8 mouse cellular contexts compared by ENCODE assay signal in the genomic region with DNA sequence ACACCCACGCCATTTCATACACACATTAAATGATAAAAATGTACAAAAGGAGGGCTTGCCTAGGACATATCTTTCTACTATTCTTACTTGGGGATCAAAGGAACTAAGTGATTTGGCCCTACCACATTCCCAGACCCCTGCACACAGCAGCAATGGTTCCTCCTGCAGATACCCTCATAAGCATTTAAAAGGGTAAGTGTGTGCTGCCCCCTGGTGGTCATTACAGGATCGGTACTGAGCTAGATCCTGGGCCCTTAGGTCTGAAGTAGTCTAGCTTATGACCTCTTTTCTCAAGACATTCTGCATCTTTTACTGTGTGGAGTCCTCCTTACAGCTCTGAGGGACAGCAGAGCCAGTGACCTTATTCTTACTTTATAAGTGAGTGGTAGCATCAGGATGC. TPM values are rescaled to one million over a fixed set of nuclear protein-coding genes. Genes with fewer than 3 reads are reported as not detected.
DNase-seq lines count a peak whose midpoint lies in the region; ATAC-seq and TF ChIP-seq lines count a peak whose summit lies in the region.

No protein-coding gene starts in this region.

- no peak for TF ChIP-seq POLR2A in brain, embryonic 14.5 days (IDR thresholded peaks at IDR 0.05; ENCODE audit: borderline replicate concordance, extremely low read depth, insufficient read depth, insufficient read length, poor library complexity, severe bottlenecking)

- no peak overlapping the region for H3K27ac ChIP-seq in hindbrain, embryonic 11.5 days (ENCODE audit: low read depth, low read length)
- H3K27ac ChIP-seq in hindbrain, embryonic 12.5 days = no peak overlapping the region
- H3K27ac ChIP-seq in forebrain, embryonic 11.5 days (ENCODE audit: low read depth, low read length) = no peak overlapping the region
- no peak overlapping the region for H3K27ac ChIP-seq in hindbrain, postnatal 0 days
- no peak overlapping the region for H3K27ac ChIP-seq in left cerebral cortex, adult 2 months

- H3K4me2 ChIP-seq in hindbrain, embryonic 11.5 days (replicated peaks; ENCODE audit: low read depth, low read length) = no peak overlapping the region
- no peak overlapping the region for H3K4me2 ChIP-seq in hindbrain, embryonic 12.5 days (replicated peaks)
- H3K4me2 ChIP-seq in forebrain, embryonic 11.5 days (ENCODE audit: low read depth, low read length, severe bottlenecking) = no peak overlapping the region
- no peak overlapping the region for H3K4me2 ChIP-seq in hindbrain, postnatal 0 days (ENCODE audit: low read depth, low read length)

- WGBS in hindbrain, embryonic 11.5 days = 43% methylated on average over 2 of the region's 2 CpGs
- 42% methylated on average over 2 of the region's 2 CpGs for WGBS in hindbrain, embryonic 12.5 days
- 34% methylated on average over 2 of the region's 2 CpGs for WGBS in forebrain, embryonic 11.5 days
- WGBS in hindbrain, postnatal 0 days = 42% methylated on average over 2 of the region's 2 CpGs

- intact Hi-C loops in left cerebral cortex, adult 2 months (cut with DNase I) = loop anchor here (1.0 to 5.0 kb wide), 2 partner anchors 72 to 168 kb away; no protein-coding TSS in a partner anchor

- H3K27me3 ChIP-seq in hindbrain, embryonic 11.5 days (ENCODE audit: control insufficient read depth, insufficient read depth, low read length) = no peaks in the 10 kb centered on the region
- 0 out of 2 replicates have a peak, but pooled peaks cover 6% of the 10 kb centered on the region for H3K27me3 ChIP-seq in hindbrain, embryonic 12.5 days
- no peaks in the 10 kb centered on the region for H3K27me3 ChIP-seq in forebrain, embryonic 11.5 days (ENCODE audit: control insufficient read depth, insufficient read depth, low read length)
- no peaks in the 10 kb centered on the region for H3K27me3 ChIP-seq in hindbrain, postnatal 0 days (ENCODE audit: insufficient read depth, low read length)

- H3K9me3 ChIP-seq in hindbrain, embryonic 11.5 days (ENCODE audit: control insufficient read depth, low read length) = no peaks in the 10 kb centered on the region
- H3K9me3 ChIP-seq in hindbrain, embryonic 12.5 days (replicated peaks) = no peaks in the 10 kb centered on the region
- H3K9me3 ChIP-seq in forebrain, embryonic 11.5 days (ENCODE audit: control insufficient read depth, low read length) = no peaks in the 10 kb centered on the region
- no peaks in the 10 kb centered on the region for H3K9me3 ChIP-seq in hindbrain, postnatal 0 days (ENCODE audit: low read length)

- no peaks in the 10 kb centered on the region for H3K4me1 ChIP-seq in hindbrain, embryonic 11.5 days (replicated peaks; ENCODE audit: control insufficient read depth, insufficient read depth, low read length)
- H3K4me1 ChIP-seq in hindbrain, embryonic 12.5 days = peaks cover 2% of the 10 kb centered on the region; the same call in 1 of the 2 replicates
- H3K4me1 ChIP-seq in forebrain, embryonic 11.5 days (replicated peaks; ENCODE audit: control insufficient read depth, insufficient read depth, low read length) = no peaks in the 10 kb centered on the region
- H3K4me1 ChIP-seq in hindbrain, postnatal 0 days (ENCODE audit: insufficient read depth, low read length) = no peaks in the 10 kb centered on the region

- peak; percentile 75; the same call in 1 of the 2 replicates for TF ChIP-seq CTCF in brain, embryonic 14.5 days (IDR thresholded peaks at IDR 0.05; ENCODE audit: borderline replicate concordance, extremely low read depth, insufficient read depth, insufficient read length)
- TF ChIP-seq CTCF in hindbrain, postnatal 0 days (IDR thresholded peaks at IDR 0.05; ENCODE audit: low read depth) = peak; percentile 83
- TF ChIP-seq CTCF in left cerebral cortex, adult 2 months (IDR thresholded peaks at IDR 0.05) = peak; percentile 91

- DNase-seq in hindbrain, embryonic 11.5 days (ENCODE audit: low spot score) = peak; percentile 85
- peak; percentile 84 for DNase-seq in brain, embryonic 14.5 days (ENCODE audit: low read depth)
- peak; percentile 80 for DNase-seq in forebrain, embryonic 11.5 days (ENCODE audit: low spot score)
- DNase-seq in hindbrain, postnatal 0 days (ENCODE audit: low spot score) = peak; percentile 84
- peak; percentile 73 to 75 for DNase-seq in left cerebral cortex, adult 2 months (ENCODE audit: extremely low spot score in 1 of 2, low spot score in 2 of 2)
- DNase-seq in spleen, postnatal 36 days (ENCODE audit: low spot score in 2 of 2) = peak; percentile 25 to 45

- H3K4me3 ChIP-seq in hindbrain, embryonic 11.5 days (ENCODE audit: low read depth, low read length) = no peak overlapping the region
- H3K4me3 ChIP-seq in hindbrain, embryonic 12.5 days = no peak overlapping the region
- H3K4me3 ChIP-seq in forebrain, embryonic 11.5 days (ENCODE audit: low read depth, low read length) = no peak overlapping the region
- no peak overlapping the region for H3K4me3 ChIP-seq in hindbrain, postnatal 0 days (ENCODE audit: low read length)
- no peak overlapping the region for H3K4me3 ChIP-seq in left cerebral cortex, adult 2 months

- ATAC-seq in hindbrain, embryonic 11.5 days (ENCODE audit: low FRiP score) = no peak
- no peak for ATAC-seq in hindbrain, embryonic 12.5 days (ENCODE audit: low FRiP score)
- ATAC-seq in forebrain, embryonic 11.5 days (replicated peaks; ENCODE audit: low FRiP score) = no peak; the same call in 1 of the 2 replicates
- ATAC-seq in hindbrain, postnatal 0 days = no peak
- peak; percentile 85 for ATAC-seq in megakaryocyte-erythroid progenitor cell, adult 5-6 weeks (replicated peaks; ENCODE audit: low FRiP score, low TSS enrichment, poor library complexity, severe bottlenecking)

- no peaks in the 10 kb centered on the region for H3K36me3 ChIP-seq in hindbrain, embryonic 11.5 days (ENCODE audit: control insufficient read depth, insufficient read depth, low read length)
- no peaks in the 10 kb centered on the region for H3K36me3 ChIP-seq in hindbrain, embryonic 12.5 days
- no peaks in the 10 kb centered on the region for H3K36me3 ChIP-seq in forebrain, embryonic 11.5 days (ENCODE audit: control insufficient read depth, insufficient read depth, low read length)
- no peaks in the 10 kb centered on the region for H3K36me3 ChIP-seq in hindbrain, postnatal 0 days (ENCODE audit: insufficient read depth, low read length)

- no peak overlapping the region for H3K9ac ChIP-seq in hindbrain, embryonic 11.5 days (ENCODE audit: low read depth, low read length)
- H3K9ac ChIP-seq in hindbrain, embryonic 12.5 days = no peak overlapping the region
- H3K9ac ChIP-seq in forebrain, embryonic 11.5 days (ENCODE audit: low read length) = no peak overlapping the region
- H3K9ac ChIP-seq in hindbrain, postnatal 0 days (replicated peaks; ENCODE audit: low read length) = no peak overlapping the region

RNA-seq across cellular contexts. Expression of gene 4921536K21Rik, which starts 15.1 kb away (rescaled TPM):
- polyA plus RNA-seq in hindbrain, embryonic 11.5 days (2014; fragmentation: Nextera tagmentation; extraction: Ambion mirVana) = 0.27 and 1.2 TPM in 2 replicates
- polyA plus RNA-seq in hindbrain, embryonic 12.5 days (2016; fragmentation: Nextera tagmentation; extraction: Ambion mirVana) = 0.72 and 0.82 TPM in 2 replicates
- polyA plus RNA-seq in brain, embryonic 14.5 days (2012; rRNA removed) = 0.67 and 1.0 TPM in 2 replicates
- polyA plus RNA-seq in forebrain, embryonic 11.5 days (2014; fragmentation: Nextera tagmentation; extraction: Ambion mirVana) = 0.51 and 0.60 TPM in 2 replicates
- 0.21 and 0.90 TPM in 2 replicates for total RNA-seq in hindbrain, postnatal 0 days (2014; rRNA removed)
- polyA plus RNA-seq in hindbrain, postnatal 0 days (2015; fragmentation: Nextera tagmentation; extraction: Ambion mirVana) = 0.41 and 0.42 TPM in 2 replicates
- total RNA-seq in left cerebral cortex, adult 2 months (2021) = under 1 TPM; 0.54 to 0.61 TPM
- not detected in 2 replicates for total RNA-seq in megakaryocyte-erythroid progenitor cell, adult 5-6 weeks (2014; fragmentation: Nextera tagmentation)
- 0.56 TPM in 1 of 2 replicates, not detected in the other for total RNA-seq in megakaryocyte-erythroid progenitor cell, adult 5-6 weeks (2017)

RNA-seq across cellular contexts. Expression of gene Dusp18, which starts 15.2 kb away (rescaled TPM):
- 21.6 and 28.0 TPM in 2 replicates for polyA plus RNA-seq in hindbrain, embryonic 11.5 days (2014; fragmentation: Nextera tagmentation; extraction: Ambion mirVana)
- 27.7 and 29.1 TPM in 2 replicates for polyA plus RNA-seq in hindbrain, embryonic 12.5 days (2016; fragmentation: Nextera tagmentation; extraction: Ambion mirVana)
- polyA plus RNA-seq in brain, embryonic 14.5 days (2012; rRNA removed) = 17.6 and 26.4 TPM in 2 replicates
- 22.5 and 23.7 TPM in 2 replicates for polyA plus RNA-seq in forebrain, embryonic 11.5 days (2014; fragmentation: Nextera tagmentation; extraction: Ambion mirVana)
- 14.4 and 16.9 TPM in 2 replicates for total RNA-seq in hindbrain, postnatal 0 days (2014; rRNA removed)
- polyA plus RNA-seq in hindbrain, postnatal 0 days (2015; fragmentation: Nextera tagmentation; extraction: Ambion mirVana) = 15.4 and 16.3 TPM in 2 replicates
- 10 to 100 TPM; 23.1 to 24.9 TPM for total RNA-seq in left cerebral cortex, adult 2 months (2021)
- total RNA-seq in megakaryocyte-erythroid progenitor cell, adult 5-6 weeks (2014; fragmentation: Nextera tagmentation) = 0.35 TPM in 1 of 2 replicates, not detected in the other
- total RNA-seq in megakaryocyte-erythroid progenitor cell, adult 5-6 weeks (2017) = not detected in 2 replicates

RNA-seq across cellular contexts. Expression of gene Osbp2, which starts 16.1 kb away (rescaled TPM):
- 1.5 and 1.8 TPM in 2 replicates for polyA plus RNA-seq in hindbrain, embryonic 11.5 days (2014; fragmentation: Nextera tagmentation; extraction: Ambion mirVana)
- 7.0 and 8.8 TPM in 2 replicates for polyA plus RNA-seq in hindbrain, embryonic 12.5 days (2016; fragmentation: Nextera tagmentation; extraction: Ambion mirVana)
- polyA plus RNA-seq in brain, embryonic 14.5 days (2012; rRNA removed) = 18.4 and 26.2 TPM in 2 replicates
- 1.2 and 2.0 TPM in 2 replicates for polyA plus RNA-seq in forebrain, embryonic 11.5 days (2014; fragmentation: Nextera tagmentation; extraction: Ambion mirVana)
- 78.3 and 87.5 TPM in 2 replicates for total RNA-seq in hindbrain, postnatal 0 days (2014; rRNA removed)
- 33.8 and 39.7 TPM in 2 replicates for polyA plus RNA-seq in hindbrain, postnatal 0 days (2015; fragmentation: Nextera tagmentation; extraction: Ambion mirVana)
- 100 to 1,000 TPM; 141 to 149 TPM for total RNA-seq in left cerebral cortex, adult 2 months (2021)
- 0.17 TPM in 1 of 2 replicates, not detected in the other for total RNA-seq in megakaryocyte-erythroid progenitor cell, adult 5-6 weeks (2014; fragmentation: Nextera tagmentation)
- not detected in 2 replicates for total RNA-seq in megakaryocyte-erythroid progenitor cell, adult 5-6 weeks (2017)

RNA-seq across cellular contexts. Expression of gene Slc35e4, which starts 34.6 kb away (rescaled TPM):
- 4.0 and 4.4 TPM in 2 replicates for polyA plus RNA-seq in hindbrain, embryonic 11.5 days (2014; fragmentation: Nextera tagmentation; extraction: Ambion mirVana)
- polyA plus RNA-seq in hindbrain, embryonic 12.5 days (2016; fragmentation: Nextera tagmentation; extraction: Ambion mirVana) = 7.6 and 7.9 TPM in 2 replicates
- 13.2 and 13.5 TPM in 2 replicates for polyA plus RNA-seq in brain, embryonic 14.5 days (2012; rRNA removed)
- polyA plus RNA-seq in forebrain, embryonic 11.5 days (2014; fragmentation: Nextera tagmentation; extraction: Ambion mirVana) = 3.5 and 3.9 TPM in 2 replicates
- total RNA-seq in hindbrain, postnatal 0 days (2014; rRNA removed) = 48.6 and 52.4 TPM in 2 replicates
- 23.5 and 25.8 TPM in 2 replicates for polyA plus RNA-seq in hindbrain, postnatal 0 days (2015; fragmentation: Nextera tagmentation; extraction: Ambion mirVana)
- 10 to 100 TPM; 19.1 to 20.9 TPM for total RNA-seq in left cerebral cortex, adult 2 months (2021)
- total RNA-seq in megakaryocyte-erythroid progenitor cell, adult 5-6 weeks (2014; fragmentation: Nextera tagmentation) = 0.35 TPM in 1 of 2 replicates, not detected in the other
- total RNA-seq in megakaryocyte-erythroid progenitor cell, adult 5-6 weeks (2017) = 0.09 TPM in 1 of 2 replicates, not detected in the other

RNA-seq across cellular contexts. Expression of gene Tcn2, which starts 52.1 kb away (rescaled TPM):
- polyA plus RNA-seq in hindbrain, embryonic 11.5 days (2014; fragmentation: Nextera tagmentation; extraction: Ambion mirVana) = 32.8 and 38.8 TPM in 2 replicates
- polyA plus RNA-seq in hindbrain, embryonic 12.5 days (2016; fragmentation: Nextera tagmentation; extraction: Ambion mirVana) = 34.1 and 35.3 TPM in 2 replicates
- polyA plus RNA-seq in brain, embryonic 14.5 days (2012; rRNA removed) = 21.2 and 27.4 TPM in 2 replicates
- 23.1 and 26.0 TPM in 2 replicates for polyA plus RNA-seq in forebrain, embryonic 11.5 days (2014; fragmentation: Nextera tagmentation; extraction: Ambion mirVana)
- total RNA-seq in hindbrain, postnatal 0 days (2014; rRNA removed) = 35.8 and 39.4 TPM in 2 replicates
- polyA plus RNA-seq in hindbrain, postnatal 0 days (2015; fragmentation: Nextera tagmentation; extraction: Ambion mirVana) = 29.3 and 30.8 TPM in 2 replicates
- 10 to 100 TPM; 17.1 to 20.7 TPM for total RNA-seq in left cerebral cortex, adult 2 months (2021)
- total RNA-seq in megakaryocyte-erythroid progenitor cell, adult 5-6 weeks (2014; fragmentation: Nextera tagmentation) = 4.0 and 6.7 TPM in 2 replicates
- 4.4 and 5.9 TPM in 2 replicates for total RNA-seq in megakaryocyte-erythroid progenitor cell, adult 5-6 weeks (2017)

Comparison
In these comparisons a context has a peak if more than half of its experiments do, and no peak if none do; other contexts are left out.
1. DNase-seq: peak in every context shown above with its lines; median percentile 85 in hindbrain, embryonic 11.5 days; 84 in brain, embryonic 14.5 days; 84 in hindbrain, postnatal 0 days; 80 in forebrain, embryonic 11.5 days; 74 in left cerebral cortex, adult 2 months; 35 in spleen, postnatal 36 days.